Mouse (Mus musculus): ENCODE data around the gene Rgs16. TPM values are rescaled to one million over a fixed set of nuclear protein-coding genes. Genes with fewer than 3 reads are reported as not detected.

The Rgs16 gene
- total and polyA plus RNA-seq, 3 experiments, result not detected

GRCm38 (mm10) chr1:153700448-153701063, 39.6 kb upstream of the Rgs16 start:
- no peaks in the 10 kb centered on the region for H3K79me2 ChIP-seq (ENCODE audit: control insufficient read depth, insufficient read depth, low read length, poor library complexity)
- H3K4me3 ChIP-seq (ENCODE audit: control insufficient read depth in 1 of 2, insufficient read depth in 1 of 2, low read depth in 2 of 2, low read length in 2 of 2), result no peak overlapping the region
- no peaks in the 10 kb centered on the region for H3K27me3 ChIP-seq (ENCODE audit: control insufficient read depth in 1 of 2, insufficient read depth in 2 of 2, low read length in 2 of 2)
- no peak for DNase-seq (ENCODE audit: low read depth, low spot score)
- H3K9me3 ChIP-seq (replicated peaks; ENCODE audit: insufficient read depth, low read length), result no peaks in the 10 kb centered on the region
- no peaks in the 10 kb centered on the region for H3K36me3 ChIP-seq (ENCODE audit: control insufficient read depth in 1 of 2, insufficient read depth in 2 of 2, low read length in 2 of 2)
- no peak overlapping the region for H3K9ac ChIP-seq (ENCODE audit: control insufficient read depth, low read depth, low read length, poor library complexity, severe bottlenecking)
- no peak overlapping the region for H3K27ac ChIP-seq (ENCODE audit: control insufficient read depth, low read depth, low read length)
- TF ChIP-seq SMC3 (IDR thresholded peaks at IDR 0.05; ENCODE audit: low read depth, low read length) (no peak), CTCF (IDR thresholded peaks at IDR 0.05 in 2 of 3, conservative IDR thresholded peaks at IDR 0.05 in 1 of 3; ENCODE audit: control insufficient read depth in 1 of 3, insufficient read depth in 1 of 3, low read depth in 2 of 3, low read length in 3 of 3, poor library complexity in 1 of 3, severe bottlenecking in 1 of 3) (no peak), MEF2A (IDR thresholded peaks at IDR 0.05; ENCODE audit: extremely low read depth, insufficient replicate concordance, low read depth, low read length, poor library complexity, severe bottlenecking) (no peak), POLR2A (IDR thresholded peaks at IDR 0.05; ENCODE audit: control insufficient read depth in 1 of 2, insufficient read depth in 1 of 2, low read depth in 1 of 2, low read length in 2 of 2, poor library complexity in 1 of 2) (no peak), MAX (IDR thresholded peaks at IDR 0.05; ENCODE audit: low read length) (no peak), CHD1 (IDR thresholded peaks at IDR 0.05; ENCODE audit: low read depth, low read length) (no peak), BHLHE40 (IDR thresholded peaks at IDR 0.05; ENCODE audit: borderline replicate concordance, low read depth, low read length) (no peak), ZNF384 (IDR thresholded peaks at IDR 0.05; ENCODE audit: low read depth, low read length) (no peak), MYC (IDR thresholded peaks at IDR 0.05; ENCODE audit: low read depth, low read length) (no peak), ZC3H11A (IDR thresholded peaks at IDR 0.05; ENCODE audit: low read depth, low read length) (no peak), MYB (IDR thresholded peaks at IDR 0.05; ENCODE audit: low read depth, low read length) (no peak)
- no peaks in the 10 kb centered on the region for H3K4me1 ChIP-seq (ENCODE audit: control insufficient read depth in 1 of 2, insufficient read depth in 2 of 2, low read length in 2 of 2)

DNA sequence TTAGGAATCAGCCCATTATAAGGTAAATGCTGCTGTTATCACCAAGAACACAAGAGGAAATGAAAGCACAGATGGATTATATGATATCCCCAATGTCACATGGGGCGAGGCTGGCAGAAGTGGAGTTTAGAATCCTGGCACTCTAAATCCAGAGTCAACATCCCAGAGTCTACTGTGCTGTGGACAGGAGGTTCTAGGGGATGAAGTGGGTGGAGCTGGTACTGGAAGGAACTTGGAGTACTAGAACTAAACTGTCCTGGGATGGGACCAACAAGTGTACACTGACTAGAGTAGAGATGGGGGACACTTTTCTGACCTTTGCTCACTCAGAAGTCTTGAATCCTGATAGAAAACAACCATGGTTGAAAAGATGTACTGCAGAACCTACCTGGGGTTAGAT, 38.7 kb upstream of the Rgs16 start:
- H3K27me3 ChIP-seq (ENCODE audit: control insufficient read depth in 1 of 2, insufficient read depth in 2 of 2, low read length in 2 of 2), result no peaks in the 10 kb centered on the region

More for the DNA sequence above, 38.7 kb upstream of the Rgs16 start:
- no peak overlapping the region for H3K9ac ChIP-seq (ENCODE audit: control insufficient read depth, low read depth, low read length, poor library complexity, severe bottlenecking)
- H3K4me3 ChIP-seq (ENCODE audit: control insufficient read depth in 1 of 2, insufficient read depth in 1 of 2, low read depth in 2 of 2, low read length in 2 of 2), result no peak overlapping the region
- no peaks in the 10 kb centered on the region for H3K9me3 ChIP-seq (replicated peaks; ENCODE audit: insufficient read depth, low read length)
- TF ChIP-seq RCOR1 (IDR thresholded peaks at IDR 0.05; ENCODE audit: low read depth, low read length), result no peak
- TF ChIP-seq ELF1 (IDR thresholded peaks at IDR 0.05; ENCODE audit: low read depth, low read length), result no peak
- no peak for TF ChIP-seq UBTF (IDR thresholded peaks at IDR 0.05; ENCODE audit: borderline replicate concordance, insufficient read depth, low read depth, low read length)
- no peak for TF ChIP-seq NELFE (IDR thresholded peaks at IDR 0.05; ENCODE audit: low read depth, low read length)
- TF ChIP-seq ZKSCAN1 (IDR thresholded peaks at IDR 0.05; ENCODE audit: low read depth, low read length), result no peak
- no peak for TF ChIP-seq ZNF384 (IDR thresholded peaks at IDR 0.05; ENCODE audit: low read depth, low read length)
- TF ChIP-seq KAT2A (conservative IDR thresholded peaks at IDR 0.05; ENCODE audit: low read depth, low read length), result no peak
- TF ChIP-seq USF1 (IDR thresholded peaks at IDR 0.05; ENCODE audit: low read depth, low read length), result no peak
- no peak for TF ChIP-seq NRF1 (IDR thresholded peaks at IDR 0.05; ENCODE audit: insufficient read depth, low read depth, low read length, poor library complexity, severe bottlenecking)
- no peak for TF ChIP-seq ETS1 (IDR thresholded peaks at IDR 0.05; ENCODE audit: low read depth, low read length)
- TF ChIP-seq EP300 (IDR thresholded peaks at IDR 0.05; ENCODE audit: low read depth in 1 of 2, low read length in 2 of 2), result no peak
- no peak for TF ChIP-seq ZC3H11A (IDR thresholded peaks at IDR 0.05; ENCODE audit: low read depth, low read length)
- no peak for TF ChIP-seq HCFC1 (IDR thresholded peaks at IDR 0.05; ENCODE audit: low read depth, low read length)
- DNase-seq (ENCODE audit: low read depth, low spot score), result no peak
- no peaks in the 10 kb centered on the region for H3K4me1 ChIP-seq (ENCODE audit: control insufficient read depth in 1 of 2, insufficient read depth in 2 of 2, low read length in 2 of 2)
- H3K36me3 ChIP-seq (ENCODE audit: control insufficient read depth in 1 of 2, insufficient read depth in 2 of 2, low read length in 2 of 2), result no peaks in the 10 kb centered on the region
- no peaks in the 10 kb centered on the region for H3K79me2 ChIP-seq (ENCODE audit: control insufficient read depth, insufficient read depth, low read length, poor library complexity)
- no peak overlapping the region for H3K27ac ChIP-seq (ENCODE audit: control insufficient read depth, low read depth, low read length)
